Mouse (Mus musculus) adrenal gland, adult 18-20 months (tissue): ENCODE results near the gene Herc2. TPM values are rescaled to one million over a fixed set of nuclear protein-coding genes. Genes with fewer than 3 reads are reported as not detected.
A peak's percentile ranks its signal among the peaks of the same experiment; 100 is the strongest.
"Not testable (repeated sequence)": the region's sequence is repeated elsewhere in the genome, so short reads cannot be mapped to it uniquely, and the experiment has no call there.

Experiments
- DNase-seq, 2 experiments: peaks; one replicate each; pipeline ENCODE4 v3.0.0; 2021 to 2022; ENCODE audit warnings: low spot score in 2 of 2
- long read RNA-seq, 2 experiments: library from polyadenylated mRNA; stranded (forward); transcript quantifications; one replicate each; pipeline ENCODE4 v2.0.0; 2021
- total RNA-seq, 2 experiments: library from RNA; stranded (reverse); gene quantifications; 1 replicate in 1 of 2; 2 replicates in 1 of 2; pipeline ENCODE4 v1.2.3; 2021

Herc2 gene
- total RNA-seq = 10 to 100 TPM; 50.4 to 52.5 TPM
- long read RNA-seq, experiment 1, partial matches to known transcripts = 4 of 5 reads
- long read RNA-seq, experiment 1, other reads (novel, unspliced or antisense) = 1 of 5 reads
- long read RNA-seq, experiment 2, partial matches to known transcripts = 15 of 15 reads
- long read RNA-seq, experiment 2, other reads (novel, unspliced or antisense) = 0 of 15 reads

DNA sequence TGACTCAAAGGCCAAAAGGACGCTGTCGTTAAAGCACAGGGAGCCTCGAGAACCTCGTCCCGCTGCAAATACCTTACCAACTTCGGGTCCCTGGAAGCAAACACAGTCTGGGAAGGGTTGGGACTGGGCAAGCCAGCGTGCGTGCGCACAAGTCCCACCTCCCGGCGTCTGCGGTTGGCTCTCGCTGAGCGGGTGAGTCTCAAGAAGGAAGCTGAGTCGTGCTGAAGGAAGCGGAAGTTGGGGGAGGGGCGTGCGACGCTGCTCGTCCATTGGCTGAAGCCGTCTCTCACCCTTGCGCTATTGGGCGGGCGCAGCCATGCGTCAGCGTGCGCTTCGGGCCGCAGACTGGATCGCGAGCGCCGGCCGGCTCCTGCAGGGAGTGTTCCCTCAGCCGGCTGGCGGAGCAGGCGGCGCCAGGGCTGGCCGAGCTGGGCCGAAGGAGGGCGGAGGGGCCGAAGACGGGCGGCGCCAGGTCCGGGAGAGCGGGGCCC, at the start of gene Herc2:
Gene Herc2, plus strand, starts transcription at position 366 of the 491 bp plus-strand sequence.
- peak; percentile 94 to 95 for DNase-seq

DNA sequence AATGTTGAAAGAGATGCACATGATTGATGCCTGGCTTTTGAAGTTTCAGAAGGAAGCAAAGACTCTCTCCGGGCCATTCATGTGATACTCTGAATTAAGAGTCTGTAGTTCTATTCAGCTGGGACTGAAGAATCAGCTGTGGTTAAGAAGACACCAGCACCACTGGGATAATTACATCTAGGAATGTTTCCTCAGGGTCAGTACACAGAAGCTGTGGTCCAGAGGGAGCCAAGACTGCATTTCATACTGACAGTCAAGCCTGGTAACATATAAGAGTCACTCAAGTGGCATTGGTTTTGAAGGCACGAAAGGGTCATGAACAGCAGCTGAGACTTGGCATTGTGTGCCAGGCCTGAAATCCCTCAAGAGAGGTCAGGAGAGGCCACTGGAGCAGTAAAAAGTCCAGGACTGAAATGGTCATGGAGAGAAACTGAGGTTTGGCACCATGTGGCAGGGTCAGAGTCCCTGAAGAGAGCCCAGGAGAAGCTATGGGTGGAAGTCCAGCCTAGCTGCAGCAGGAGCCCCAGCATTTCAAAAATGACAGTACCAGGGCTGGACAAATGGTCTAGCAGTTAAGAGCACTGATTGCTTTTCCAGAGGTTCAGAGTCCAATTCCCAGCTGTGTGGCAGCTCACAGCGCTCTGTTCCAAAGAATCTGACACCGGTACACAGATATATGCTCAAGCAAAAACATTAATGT, 39.5 kb upstream of the Herc2 start:
- no peak for DNase-seq

DNA sequence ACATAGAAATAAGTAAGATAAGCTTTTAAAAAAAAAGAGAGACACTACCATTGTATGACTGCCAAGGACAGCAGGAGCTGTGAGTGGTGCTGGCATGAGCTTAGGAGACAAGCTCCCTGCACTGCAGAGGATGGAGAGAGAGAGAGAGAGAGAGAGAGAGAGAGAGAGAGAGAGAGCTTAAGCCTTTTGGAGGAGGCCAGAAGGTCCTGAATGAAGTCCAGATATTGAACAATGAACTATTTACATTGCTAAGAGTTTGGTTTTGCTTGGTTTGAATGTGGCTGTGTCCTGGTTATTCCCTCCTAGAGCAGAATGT, 39.0 kb upstream of the Herc2 start:
- no peak for DNase-seq

DNA sequence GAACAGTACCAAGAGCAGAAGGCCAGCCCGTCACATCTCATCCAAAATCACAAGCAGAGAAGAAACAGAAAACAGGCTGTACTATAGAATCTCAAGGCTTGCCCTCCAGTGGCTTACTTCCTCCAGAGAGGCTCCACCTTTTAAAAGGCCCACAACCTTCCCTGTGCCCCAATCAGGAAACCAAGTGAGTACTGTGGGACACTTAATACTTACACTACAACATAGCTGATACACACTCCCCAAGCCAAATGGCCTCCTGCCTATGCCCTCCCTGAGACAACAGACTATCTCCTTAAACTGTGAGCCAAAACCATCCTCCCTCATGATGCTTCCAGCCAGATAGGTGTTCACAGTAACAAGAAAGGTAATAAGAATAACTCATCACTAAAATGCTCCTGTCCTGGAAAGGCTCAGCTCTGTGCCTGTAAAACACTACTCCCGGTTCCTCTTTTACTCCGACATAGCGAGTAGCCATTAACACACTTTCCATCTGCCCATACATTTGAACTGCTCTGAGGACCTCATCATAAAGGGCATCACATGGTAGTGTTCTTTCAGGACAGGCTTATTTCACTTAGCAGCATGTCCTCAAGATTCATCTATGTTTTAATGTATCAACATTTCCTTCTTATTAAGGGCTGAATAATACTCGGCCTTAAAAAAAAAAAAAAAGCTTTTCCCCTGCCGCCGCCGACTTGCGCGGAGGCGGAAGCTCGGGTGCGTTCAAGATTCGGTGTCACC, 36.6 kb upstream of the Herc2 start:
- no peak for DNase-seq

DNA sequence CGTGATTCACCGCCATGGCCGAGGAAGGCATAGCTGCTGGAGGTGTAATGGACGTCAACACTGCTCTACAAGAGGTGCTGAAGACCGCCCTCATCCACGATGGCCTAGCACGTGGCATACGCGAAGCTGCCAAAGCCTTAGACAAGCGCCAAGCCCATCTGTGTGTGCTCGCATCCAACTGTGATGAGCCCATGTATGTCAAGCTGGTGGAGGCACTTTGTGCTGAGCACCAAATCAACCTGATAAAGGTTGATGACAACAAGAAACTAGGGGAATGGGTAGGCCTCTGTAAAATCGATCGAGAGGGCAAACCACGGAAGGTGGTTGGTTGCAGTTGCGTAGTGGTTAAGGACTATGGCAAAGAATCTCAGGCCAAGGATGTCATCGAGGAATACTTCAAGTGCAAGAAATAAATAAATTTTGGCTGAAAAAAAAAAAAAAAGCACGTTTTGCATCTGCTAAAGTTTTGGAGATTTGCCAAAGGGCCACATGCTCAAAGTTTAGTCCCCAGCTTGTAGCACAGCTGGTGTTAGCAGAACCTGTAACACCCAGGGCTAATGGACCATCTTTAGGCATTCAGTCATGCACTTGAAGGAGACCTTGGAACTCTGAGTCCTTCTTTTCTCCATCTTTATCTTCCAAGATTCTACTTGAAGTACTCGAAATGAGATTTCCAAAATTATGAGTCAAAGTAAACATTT, 35.8 kb upstream of the Herc2 start:
- not testable (repeated sequence) for DNase-seq

DNA sequence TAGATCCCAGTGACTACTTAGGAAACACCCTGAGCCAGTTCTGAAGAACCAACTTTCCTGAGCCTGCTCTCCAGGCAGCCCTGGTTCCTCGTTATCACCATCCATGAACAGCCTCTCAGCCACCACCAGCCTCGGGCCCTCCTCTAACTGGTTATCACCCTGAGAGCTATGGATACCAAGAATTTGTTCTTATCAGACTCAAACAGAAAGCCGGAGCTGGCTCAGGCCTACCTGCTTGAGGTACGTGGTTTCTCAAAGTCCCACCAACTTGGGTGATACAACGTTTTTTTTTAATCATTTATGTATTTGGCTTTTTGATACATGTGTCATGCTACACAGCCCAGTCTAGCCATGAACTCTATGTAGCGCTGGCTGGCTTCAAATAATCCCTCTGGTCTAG, 34.8 kb upstream of the Herc2 start:
- no peak for DNase-seq

DNA sequence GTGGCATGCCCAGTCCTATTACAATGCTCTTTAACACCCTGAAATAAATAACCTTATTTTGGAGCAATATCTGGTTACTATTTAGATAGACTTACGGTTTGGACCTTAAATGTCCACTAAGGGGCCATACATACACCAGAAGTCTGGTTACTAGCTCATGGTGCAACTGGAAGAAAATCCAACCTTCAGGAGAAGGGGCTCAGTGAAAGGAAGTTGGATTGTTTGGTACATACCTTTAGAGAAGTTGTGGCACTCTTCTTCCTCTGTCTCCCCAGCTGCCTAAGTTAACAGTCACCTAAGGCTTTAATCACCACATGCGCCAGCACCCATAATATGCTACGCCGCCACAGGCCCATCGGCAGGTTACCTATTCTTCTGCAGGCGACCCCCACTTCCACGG, 34.2 kb upstream of the Herc2 start:
- DNase-seq = no peak

DNA sequence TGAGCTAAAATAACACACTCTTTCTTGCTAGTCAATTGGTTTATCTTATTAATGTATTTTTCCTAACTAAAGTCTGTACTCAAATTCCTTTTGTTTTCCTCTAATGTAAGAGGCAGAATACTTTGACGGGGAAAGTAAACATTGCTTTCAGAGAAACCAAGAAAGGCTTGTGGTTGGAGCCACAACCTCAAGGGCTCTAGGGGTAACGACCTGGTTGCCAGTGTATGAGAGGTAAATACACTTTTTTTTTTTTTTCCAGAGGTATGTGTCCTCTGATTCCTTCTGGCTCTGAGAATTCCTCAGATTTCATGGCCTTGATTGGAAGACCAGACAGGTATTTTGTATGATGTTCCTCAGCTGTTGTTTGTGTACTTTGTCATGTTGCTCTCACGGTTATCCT, 32.2 kb upstream of the Herc2 start:
- no peak for DNase-seq

DNA sequence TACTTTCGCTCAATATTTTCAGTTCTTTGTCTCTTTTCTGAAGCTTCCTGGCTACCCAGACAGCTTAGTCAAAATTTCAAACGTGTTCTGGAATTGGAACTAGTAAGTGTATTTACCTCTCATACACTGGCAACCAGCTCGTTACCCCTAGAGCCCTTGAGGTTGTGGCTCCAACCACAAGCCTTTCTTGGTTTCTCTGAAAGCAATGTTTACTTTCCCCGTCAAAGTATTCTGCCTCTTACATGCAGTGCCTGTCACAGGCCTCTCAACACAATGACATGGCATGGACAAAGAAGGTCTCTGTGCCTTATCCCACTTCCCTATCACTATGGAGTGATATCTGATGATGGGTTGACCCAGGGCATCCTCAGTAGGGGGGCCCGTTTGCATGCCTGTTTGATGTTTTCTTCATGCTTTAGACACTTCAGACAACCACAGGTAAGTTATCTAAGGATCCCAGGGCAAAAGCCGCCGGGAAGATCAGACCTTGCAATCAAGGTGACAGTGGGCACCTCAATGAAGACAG, 31.5 kb upstream of the Herc2 start:
- no peak for DNase-seq

DNA sequence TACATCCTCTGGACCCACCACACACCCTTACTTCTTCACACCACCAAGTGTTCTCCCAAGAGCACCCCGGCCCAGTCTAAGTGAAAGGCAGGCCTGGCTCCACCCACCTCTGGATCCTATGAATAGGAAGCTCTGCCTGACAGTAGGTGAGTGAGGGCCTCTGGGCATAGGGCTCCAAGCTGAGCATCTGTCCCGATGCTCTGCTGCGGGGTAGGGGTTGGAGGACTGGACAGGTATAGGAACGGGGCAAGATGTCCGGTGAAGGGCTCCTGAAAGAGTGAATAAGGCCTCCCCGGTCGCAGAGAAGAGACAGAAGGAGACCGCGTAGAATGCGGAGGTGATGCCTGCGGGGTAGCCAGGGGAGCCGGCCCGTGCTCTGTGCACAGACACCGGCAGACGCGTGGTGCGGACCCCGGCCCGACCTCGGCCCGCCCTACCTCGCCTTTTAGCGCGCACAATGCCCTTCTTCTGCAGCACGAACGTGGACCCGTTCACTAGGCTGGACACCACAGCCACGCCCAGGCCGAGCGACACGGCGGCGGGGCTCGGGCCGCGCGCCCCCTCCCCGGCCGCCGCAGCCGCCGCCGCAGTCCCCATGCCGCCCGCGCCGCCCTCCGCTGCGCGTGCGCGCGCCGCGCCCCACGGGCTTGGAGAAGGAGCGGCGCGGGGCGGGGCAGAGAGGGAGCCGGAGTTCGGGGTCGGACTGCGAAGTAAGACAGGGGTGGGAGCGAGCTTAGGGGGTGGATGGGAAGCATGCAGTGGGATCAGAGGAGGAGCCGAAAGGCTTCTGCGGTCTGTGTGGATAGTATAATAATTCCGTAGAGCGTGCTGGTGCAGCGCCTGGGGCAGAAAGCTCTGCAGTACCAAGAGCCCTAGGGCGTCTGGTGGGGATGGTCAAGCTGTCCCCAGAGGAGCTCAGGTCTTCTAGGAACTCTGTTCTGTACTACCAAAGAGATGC, 30.7 kb upstream of the Herc2 start:
- peak; percentile 69 to 74 for DNase-seq

DNA sequence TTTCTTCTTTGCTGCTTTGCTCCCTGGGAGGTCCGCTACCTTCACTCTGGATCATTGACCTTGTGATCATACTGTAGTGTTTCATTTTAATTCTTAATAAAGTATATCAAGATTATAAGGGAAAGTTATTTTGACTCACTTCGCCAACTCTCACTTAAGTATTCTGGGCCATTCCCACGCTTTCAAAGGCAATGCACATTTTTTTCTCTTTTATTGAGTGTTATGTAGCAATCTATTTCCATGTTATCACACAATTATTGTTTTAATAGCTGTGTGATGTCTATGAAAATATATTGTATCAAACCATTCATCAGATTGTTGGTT, 30.1 kb upstream of the Herc2 start, which contains the start of gene Nipa1:
Gene Nipa1, minus strand, starts transcription at position 25 of the 324 bp plus-strand sequence.
- no peak for DNase-seq

DNA sequence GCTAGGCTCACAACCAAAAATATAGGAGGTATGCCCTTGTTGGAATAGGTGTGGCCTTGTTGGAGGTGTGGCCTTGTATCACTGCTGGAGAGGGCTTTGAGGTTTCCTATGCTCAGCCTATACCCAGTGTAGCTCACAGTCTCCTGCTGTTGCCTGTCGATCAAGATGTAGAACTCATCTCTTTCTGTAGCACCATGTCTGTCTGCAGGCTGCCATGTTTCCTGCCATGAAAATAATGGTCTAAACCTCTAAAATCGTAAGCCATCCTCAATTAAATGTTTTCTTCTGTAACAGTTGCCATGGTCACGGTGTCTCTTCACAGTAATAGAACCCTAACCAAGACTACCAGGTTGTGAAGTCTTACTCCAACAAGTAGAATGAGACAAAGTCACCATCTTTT, 26.4 kb upstream of the Herc2 start:
- no peak for DNase-seq

DNA sequence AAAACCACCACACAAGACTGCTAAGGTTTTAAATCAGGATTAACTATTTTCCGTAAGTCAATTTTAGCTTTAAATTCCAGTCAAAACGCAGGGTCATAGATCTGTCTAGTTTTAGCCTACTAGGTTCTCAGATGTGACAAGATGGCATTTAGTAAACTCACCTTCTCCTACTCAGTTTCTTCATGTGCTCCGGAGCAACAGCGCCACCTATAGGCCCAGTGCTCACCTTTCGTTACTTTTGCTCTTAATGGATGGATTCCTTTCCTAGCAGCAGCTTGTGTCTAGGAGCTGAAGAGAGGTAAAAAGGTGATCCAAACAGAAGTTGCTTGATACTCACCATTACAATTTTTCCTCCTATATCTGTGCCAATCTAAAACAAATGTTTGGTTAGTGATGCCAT, 7.6 kb upstream of the Herc2 start:
- DNase-seq = peak; percentile 70 to 76

DNA sequence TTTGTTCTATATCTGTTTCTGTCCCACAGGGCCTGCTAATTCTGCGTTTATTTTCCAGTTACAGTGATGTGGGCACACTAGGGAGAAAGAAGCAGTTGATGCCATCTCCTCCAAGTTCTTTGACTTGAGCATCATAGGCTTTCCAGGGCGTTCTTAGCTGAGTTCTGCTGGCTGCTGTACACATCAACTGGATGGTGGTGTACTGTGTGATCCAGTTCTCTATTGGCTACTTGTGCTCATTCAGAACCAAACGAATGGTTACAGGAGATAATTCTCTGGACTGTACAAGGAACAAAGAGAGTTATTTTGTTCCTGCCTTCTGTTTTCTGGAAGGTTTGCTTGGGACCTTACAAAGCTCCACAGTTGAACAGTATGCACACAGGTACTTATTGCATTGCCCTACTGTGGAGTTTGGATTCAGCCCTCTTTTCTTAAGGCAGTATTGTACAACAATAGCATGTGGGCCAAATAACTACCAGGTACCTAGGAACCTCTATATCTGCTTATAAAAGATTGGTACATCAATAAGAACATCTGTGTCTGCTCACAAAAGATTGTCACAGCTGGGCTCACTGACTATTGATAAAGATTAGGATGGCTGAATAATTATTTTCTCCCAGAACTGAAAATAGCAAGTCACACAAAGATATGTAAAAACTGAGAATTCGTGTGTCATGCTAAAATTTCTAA, 6.3 kb upstream of the Herc2 start:
- no peak for DNase-seq

DNA sequence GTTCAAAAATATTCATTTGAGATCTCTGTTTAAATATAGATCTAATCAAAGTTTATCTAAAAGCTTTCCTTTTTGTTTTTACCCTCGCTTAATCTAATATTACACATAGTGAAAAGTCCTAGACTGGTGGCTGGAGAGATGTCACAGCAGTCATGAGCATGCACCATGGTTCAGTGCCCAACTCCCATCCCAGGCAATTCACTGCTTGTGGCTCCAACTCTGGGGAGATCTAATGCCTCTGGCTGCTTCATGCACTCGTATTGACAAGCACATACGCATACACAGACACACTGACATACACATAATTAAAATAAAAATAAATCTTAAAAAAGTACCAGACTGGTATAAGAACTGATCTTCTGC, 5.7 kb upstream of the Herc2 start:
- DNase-seq = no peak

DNA sequence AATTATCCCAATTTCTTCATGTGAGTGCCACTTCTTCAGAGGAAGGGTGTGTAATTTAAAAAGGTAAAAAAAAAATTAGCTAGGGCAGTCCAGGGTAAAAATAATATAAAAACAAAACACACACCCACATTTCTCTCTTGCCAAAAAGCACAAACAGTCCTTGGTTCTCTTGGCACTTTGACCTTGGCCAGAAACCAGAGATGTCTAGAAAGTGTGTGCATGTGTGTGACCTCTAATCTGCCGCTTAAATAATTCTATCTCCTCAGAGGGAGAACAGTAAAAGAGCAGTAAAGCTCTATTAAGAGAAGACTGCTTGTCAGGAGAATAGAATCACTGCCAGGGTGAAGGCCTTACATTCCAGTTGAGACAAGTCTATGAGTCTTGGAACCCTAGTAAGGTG, 2.8 kb upstream of the Herc2 start:
- no peak for DNase-seq

DNA sequence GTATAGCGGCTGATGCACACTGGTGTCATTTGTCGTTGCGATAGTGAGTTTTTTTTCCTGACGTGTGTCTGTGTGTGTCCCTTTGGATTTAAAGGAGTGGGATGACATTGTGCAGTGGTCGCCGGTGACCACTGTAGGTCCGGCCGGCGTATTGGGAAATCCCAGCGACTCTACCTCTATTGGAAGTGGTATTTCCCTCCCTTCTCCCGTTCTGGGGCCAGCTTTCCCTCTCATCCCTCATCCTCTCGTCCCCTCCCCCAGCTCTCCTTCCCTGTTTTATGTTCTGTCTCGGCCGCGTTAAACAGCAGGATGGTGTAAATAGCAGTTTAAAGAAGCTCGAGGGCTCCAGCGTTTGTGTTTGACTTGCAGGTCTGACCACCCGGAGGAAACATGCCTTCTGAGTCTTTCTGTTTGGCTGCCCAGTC, 503 bp downstream of the Herc2 start:
- DNase-seq = peak in 1 of 2 experiments; percentile 22

DNA sequence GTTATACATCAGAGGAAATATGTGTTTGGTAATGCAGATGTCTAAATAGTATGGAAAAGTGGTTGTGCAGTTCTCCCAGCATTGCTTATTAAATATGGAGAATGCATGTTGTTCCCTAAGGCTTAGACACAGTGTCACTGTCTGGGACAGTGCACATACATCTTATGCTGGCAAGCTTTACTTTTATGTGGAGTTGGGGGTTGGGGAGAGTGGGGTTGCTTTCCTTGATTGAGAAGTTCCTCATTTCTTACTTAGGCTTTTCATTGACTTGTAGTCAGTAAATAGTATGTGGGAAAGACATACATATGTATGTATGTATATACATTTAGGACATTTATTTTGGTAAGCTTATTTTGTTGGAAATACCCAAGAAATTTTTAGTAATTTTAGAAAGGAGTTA, 3.0 kb downstream of the Herc2 start:
- no peak for DNase-seq

DNA sequence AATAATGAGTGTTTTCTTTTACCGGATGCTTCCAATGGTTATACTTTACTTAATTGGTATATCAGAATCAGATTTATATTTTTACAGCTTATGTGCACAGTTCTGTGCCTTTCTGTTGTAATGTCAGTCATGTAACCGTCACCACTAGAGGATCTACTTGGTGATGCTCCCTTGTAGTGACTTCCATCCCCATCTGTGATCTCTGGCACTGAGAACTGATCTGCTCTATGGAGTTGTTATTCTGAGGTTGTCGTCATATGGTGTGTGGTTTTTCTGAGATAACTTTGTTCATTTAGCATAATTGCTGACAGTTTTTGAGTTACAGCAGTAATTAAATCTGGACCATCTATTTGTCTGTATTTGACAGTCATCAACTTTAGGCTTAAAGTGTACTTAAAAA, 5.3 kb downstream of the Herc2 start:
- DNase-seq = no peak

DNA sequence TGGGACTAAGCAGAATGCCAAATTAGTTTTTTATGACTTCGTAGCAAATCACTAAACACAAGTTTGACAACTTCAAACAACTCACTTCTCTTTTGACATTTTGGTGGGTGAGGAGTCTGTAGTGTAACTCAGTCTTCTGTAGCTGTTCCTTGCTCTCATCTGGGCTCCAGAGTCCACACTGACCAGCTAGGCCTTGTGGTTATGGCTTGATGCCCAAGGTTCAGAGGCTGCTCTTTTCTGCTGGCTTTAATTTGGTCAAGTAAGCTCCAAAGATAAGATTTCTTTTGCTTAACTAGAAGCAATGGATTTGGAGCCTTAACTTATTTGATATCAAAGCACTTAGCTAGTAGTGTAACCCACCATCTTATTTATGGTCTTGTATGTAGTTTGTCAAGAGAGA, 14.9 kb downstream of the Herc2 start:
- DNase-seq = peak in 1 of 2 experiments; percentile 37
